Mouse (Mus musculus): ENCODE results near the gene Arhgap10.

Gene Arhgap10

DNA sequence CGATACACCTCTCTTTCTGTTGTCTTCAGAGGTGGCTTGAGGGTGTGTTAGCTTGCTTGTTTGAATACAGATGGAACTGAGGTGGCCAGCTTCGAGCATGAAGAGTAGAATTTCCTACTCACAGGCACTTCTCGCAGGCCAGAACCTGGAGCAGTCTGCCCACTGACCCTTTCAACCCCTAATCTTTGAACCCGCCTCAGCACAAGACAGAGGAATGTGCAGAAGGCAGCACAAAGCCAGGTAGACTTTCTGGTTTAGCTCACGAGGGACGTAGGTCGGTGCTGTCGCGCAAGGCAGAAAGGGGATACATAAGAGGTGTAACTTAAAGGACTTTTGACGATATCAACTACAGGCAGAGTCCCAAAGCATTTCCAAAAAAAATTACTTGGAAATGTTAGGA, 908 bp downstream of the Arhgap10 start:
- DNase-seq (ENCODE audit: low spot score in 2 of 2), result no peak

- DNase-seq (ENCODE audit: low spot score in 2 of 2), result no peak
Measured at GRCm38 (mm10) chr8:77515786-77516185, 2.0 kb downstream of the Arhgap10 start.

DNA sequence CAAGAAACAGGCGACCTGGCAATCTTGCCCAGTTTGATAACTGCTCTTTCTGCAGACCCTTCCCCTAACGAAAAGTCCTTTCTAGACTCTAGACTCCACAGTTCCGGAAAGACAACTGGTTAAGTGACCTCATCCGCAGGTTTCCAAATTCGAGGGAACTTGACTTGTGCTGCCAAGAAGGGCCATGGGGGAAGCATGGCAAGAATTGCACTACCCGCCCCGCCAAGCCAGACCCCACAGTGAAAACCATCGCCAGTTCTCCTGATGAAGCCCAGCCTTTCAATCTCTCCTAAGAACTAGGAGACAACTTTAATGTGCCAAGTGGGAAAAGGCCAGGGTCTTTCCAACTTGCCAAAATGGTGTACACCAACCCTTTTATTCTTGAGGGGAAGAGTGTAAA, 2.6 kb downstream of the Arhgap10 start:
- DNase-seq (ENCODE audit: low spot score in 2 of 2), result no peak

DNA sequence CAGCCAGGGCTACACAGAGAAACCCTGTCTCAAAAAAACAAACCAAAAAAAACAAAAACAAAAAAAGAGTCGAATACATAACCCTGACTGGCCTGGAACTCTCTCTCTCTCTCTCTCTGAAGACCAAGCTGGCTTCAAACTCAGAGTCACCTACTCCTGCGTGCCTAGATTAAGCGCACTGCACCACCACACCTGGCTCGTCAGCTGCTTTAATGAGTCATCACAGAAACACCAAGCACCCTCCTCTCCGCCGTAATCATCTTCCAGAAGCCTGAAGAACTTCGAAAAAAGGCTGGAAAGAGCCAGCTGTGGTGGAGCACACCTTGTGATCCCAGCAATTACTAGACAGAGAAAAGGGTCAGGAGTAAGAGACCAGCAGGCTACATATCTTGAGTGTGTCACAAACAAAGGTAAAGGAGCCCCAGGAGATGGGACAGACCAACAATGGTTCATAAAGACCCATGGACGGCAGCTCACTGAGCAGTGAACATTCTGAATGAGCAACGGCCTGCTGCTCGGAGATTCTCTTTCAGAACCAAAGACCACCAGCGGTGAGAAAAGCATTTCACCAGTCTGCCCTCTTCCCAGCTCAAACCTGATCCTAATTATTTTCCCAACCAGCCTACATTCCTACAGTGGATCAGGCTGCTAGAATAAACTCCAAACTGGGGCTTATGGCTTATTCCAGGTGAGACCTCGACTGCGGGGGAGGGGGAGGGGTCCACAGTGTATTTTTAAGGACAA, 5.8 kb downstream of the Arhgap10 start:
- no peak for DNase-seq (ENCODE audit: low spot score in 2 of 2)

DNA sequence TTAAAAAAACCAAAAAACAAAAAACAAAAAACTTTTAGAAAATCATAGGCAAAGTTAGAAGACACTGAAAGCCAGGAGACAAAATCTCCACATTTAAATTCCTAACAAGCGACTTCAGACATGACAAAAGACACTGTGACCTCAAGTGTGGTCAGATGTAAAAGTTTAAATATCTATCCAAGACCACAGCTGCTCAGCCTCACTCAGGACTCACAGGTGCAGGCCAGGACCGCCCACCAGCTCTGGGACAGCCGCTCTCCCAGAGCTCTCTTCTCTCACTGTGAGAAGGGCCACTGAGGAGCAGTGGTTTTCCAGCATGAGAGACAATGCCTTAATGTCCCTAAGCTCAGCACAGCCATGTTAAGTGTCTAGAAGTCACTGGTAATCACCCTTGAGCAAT, 7.3 kb downstream of the Arhgap10 start:
- no peak for DNase-seq (ENCODE audit: low spot score in 2 of 2)

- DNase-seq (ENCODE audit: low spot score in 2 of 2), result no peak
Measured at GRCm38 (mm10) chr8:77509044-77509443, 8.7 kb downstream of the Arhgap10 start.

- no peak for DNase-seq (ENCODE audit: low spot score in 2 of 2)
Measured at GRCm38 (mm10) chr8:77507510-77508035, 10.2 kb downstream of the Arhgap10 start.

- DNase-seq (ENCODE audit: low spot score in 2 of 2), result no peak
Measured at GRCm38 (mm10) chr8:77506539-77506938, 11.2 kb downstream of the Arhgap10 start.

DNA sequence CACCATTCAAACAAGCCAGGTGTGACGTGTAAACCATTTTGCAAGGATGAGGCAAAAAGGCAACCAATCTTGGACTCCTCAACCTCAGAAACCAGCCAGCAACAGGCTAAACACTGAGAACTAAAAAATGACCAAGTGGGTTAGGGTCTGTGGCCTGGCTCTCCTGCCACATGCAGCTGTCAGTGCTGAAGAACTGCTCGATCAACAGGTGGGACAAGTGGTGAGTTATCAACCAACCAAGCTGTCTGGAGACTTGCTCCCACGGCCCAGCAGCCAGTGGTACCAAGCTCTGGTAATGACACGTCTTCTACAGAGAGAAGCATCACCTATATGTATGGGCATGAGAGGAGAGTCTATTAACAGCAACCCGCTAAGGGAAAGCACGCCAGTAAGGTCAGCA, 15.2 kb downstream of the Arhgap10 start:
- no peak for DNase-seq (ENCODE audit: low spot score in 2 of 2)

DNA sequence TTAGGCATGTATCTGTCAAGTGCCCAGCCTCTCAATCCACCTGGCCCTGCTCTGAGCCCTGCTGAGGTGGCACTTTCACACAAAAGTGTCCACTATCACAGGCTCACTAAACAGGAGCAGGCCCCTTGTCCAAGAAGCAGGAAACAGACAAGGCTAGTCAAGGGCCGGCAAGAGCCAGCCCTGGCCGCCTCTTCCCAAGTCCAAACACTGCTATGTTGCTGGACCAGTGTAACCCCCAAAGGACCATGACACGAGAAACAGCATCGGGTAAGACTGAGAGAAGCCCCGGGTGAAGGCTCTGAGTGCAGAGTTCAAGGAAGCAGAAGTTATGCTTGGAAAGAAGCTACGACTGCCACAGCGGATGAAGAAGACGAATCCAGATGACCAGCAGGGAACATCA, 16.6 kb downstream of the Arhgap10 start:
- DNase-seq (ENCODE audit: low spot score in 2 of 2), result no peak

DNA sequence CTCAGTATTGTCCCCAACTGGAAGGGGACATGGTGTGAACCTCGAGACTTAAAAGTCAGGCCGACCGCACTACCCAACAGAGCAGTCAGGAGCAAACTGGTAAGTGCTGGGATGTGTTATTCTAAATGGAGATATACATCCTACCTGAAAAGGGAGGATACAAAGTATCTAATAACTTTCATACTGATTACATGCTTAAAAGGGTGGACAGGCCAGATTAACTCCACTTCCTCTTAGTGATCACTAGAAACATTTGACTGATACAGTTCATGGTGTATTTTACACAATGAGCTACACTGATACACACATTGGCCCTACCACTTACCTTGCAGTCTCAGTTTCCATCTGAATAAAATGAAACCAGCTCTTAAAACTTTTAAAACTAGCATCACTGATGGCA, 17.5 kb downstream of the Arhgap10 start:
- no peak for DNase-seq (ENCODE audit: low spot score in 2 of 2)

- no peak for DNase-seq (ENCODE audit: low spot score in 2 of 2)
Measured at GRCm38 (mm10) chr8:77497442-77497841, 20.3 kb downstream of the Arhgap10 start.

GRCm38 (mm10) chr8:77496253-77496652, 21.5 kb downstream of the Arhgap10 start:
- DNase-seq (ENCODE audit: low spot score in 2 of 2), result no peak

- DNase-seq (ENCODE audit: low spot score in 2 of 2), result no peak
Measured at GRCm38 (mm10) chr8:77494376-77495328, 23.1 kb downstream of the Arhgap10 start.

- DNase-seq (ENCODE audit: low spot score in 2 of 2), result peak in 1 of 2 experiments; percentile 39
Measured at GRCm38 (mm10) chr8:77492356-77493058, 25.2 kb downstream of the Arhgap10 start.

DNA sequence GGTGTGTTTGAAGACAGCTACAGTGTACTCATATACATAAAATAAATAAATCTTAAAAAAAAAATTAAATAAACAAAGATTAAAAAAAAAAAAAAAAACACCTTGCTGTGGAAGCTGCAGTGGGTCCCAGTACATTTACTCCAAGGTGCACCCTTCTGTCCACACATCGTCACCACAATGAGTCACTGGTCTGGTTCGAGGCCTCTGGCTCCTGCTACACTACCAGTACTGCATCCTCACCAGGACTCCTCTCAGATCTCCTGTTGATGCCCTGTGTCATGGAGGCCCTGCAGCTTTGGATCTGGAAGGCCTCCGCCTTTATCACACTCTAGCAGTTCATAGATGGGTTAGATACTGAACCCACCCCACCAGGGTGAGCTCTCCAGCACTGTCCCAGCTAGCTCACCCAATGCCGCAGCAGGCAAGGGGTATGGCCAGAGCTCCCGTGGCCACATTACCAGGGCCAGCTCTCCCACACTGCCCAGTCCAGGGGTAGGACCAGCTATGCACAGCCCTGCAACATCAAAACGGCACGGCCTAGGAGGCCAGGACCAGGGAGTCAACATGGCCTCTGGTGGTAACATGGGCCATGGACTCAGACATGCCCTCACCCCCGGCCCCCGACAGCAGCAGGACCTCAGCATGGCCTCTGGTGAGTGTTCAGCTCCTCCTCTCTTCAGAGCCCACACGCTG, 26.4 kb downstream of the Arhgap10 start:
- DNase-seq (ENCODE audit: low spot score in 2 of 2), result no peak

DNA sequence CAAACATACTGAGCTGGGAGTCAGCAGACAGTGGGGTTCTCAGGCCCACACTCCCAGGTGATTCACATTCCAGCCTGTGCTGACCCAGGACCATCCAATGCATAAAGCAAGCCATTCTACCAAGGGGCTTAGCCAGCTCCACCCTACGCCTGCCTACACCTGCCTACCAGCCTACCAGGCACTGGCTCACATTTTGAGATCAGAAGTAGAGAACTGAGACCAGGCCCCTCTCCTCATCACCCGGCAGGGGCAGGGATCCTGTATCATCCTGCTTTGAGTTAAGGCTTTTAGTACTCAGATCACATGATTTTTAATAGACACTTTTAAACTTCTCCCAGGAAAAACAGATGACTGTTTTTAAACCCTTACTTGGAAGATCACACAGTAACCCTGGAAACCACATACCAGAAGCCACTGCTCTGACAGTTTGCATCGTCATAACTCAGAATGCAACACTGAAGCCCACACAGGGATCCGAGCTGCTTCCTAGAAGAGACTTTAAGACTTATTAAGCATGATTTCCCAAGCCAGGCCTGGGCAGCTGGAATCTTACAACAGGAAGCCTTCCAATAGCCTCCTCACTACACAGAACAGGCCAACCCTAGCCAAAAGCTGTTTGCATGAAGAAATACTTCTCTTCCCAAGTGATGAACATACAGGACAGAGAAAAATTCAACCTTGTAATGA, 27.5 kb downstream of the Arhgap10 start:
- no peak for DNase-seq (ENCODE audit: low spot score in 2 of 2)

GRCm38 (mm10) chr8:77489235-77489634, 28.5 kb downstream of the Arhgap10 start:
- DNase-seq (ENCODE audit: low spot score in 2 of 2), result no peak

DNA sequence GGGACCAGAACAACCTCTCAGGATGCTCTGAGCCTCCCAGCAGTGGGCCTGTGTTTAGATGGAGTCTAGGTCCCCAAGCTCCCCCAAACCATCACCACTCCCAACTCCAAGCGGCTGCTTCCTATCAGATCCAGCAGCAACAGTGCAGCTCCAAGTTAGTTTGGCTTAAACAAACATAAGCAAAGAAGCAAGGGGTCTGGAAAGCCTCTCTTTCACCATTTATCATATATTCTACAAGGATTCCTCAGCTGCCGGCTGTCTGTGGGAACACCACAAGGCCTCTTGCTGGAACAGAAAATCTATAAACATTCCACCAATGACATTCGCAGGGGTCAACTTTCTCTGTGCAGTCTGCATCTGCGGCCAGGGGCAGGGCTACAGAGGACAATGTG, 29.5 kb downstream of the Arhgap10 start:
- no peak for DNase-seq (ENCODE audit: low spot score in 2 of 2)

GRCm38 (mm10) chr8:77487590-77488214, 30.1 kb downstream of the Arhgap10 start:
- peak; percentile 42 to 68 for DNase-seq (ENCODE audit: low spot score in 2 of 2)
